Mouse (Mus musculus): ENCODE measurements around the gene Kif1a.

- no peak for TF ChIP-seq MAFK (IDR thresholded peaks at IDR 0.05; ENCODE audit: borderline replicate concordance, low read depth, low read length)
- TF ChIP-seq POLR2AphosphoS2 (IDR thresholded peaks at IDR 0.05; ENCODE audit: low read length), result no peak
- TF ChIP-seq POLR2A (IDR thresholded peaks at IDR 0.05; ENCODE audit: control insufficient read depth in 1 of 2, insufficient read depth in 1 of 2, low read depth in 1 of 2, low read length in 2 of 2, poor library complexity in 1 of 2), result no peak
- no peak for TF ChIP-seq TCF12 (IDR thresholded peaks at IDR 0.05; ENCODE audit: low read depth, low read length)
- TF ChIP-seq EP300 (IDR thresholded peaks at IDR 0.05; ENCODE audit: low read depth in 1 of 2, low read length in 2 of 2), result no peak
- TF ChIP-seq CHD2 (IDR thresholded peaks at IDR 0.05; ENCODE audit: low read length), result no peak
- no peak for TF ChIP-seq HCFC1 (IDR thresholded peaks at IDR 0.05; ENCODE audit: low read depth, low read length)
- no peak for TF ChIP-seq ZC3H11A (IDR thresholded peaks at IDR 0.05; ENCODE audit: low read depth, low read length)
- TF ChIP-seq CTCF (IDR thresholded peaks at IDR 0.05 in 2 of 3, conservative IDR thresholded peaks at IDR 0.05 in 1 of 3; ENCODE audit: control insufficient read depth in 1 of 3, insufficient read depth in 1 of 3, low read depth in 2 of 3, low read length in 3 of 3, poor library complexity in 1 of 3, severe bottlenecking in 1 of 3), result no peak
These were observed 118.7 kb downstream of the Kif1a start for GRCm38 (mm10) chr1:92982931-92983605.

Data from MEL (cell line).